Mouse (Mus musculus): ENCODE results near the gene 4930579F01Rik. TPM values are rescaled to one million over a fixed set of nuclear protein-coding genes. Genes with fewer than 3 reads are reported as not detected.

Gene 4930579F01Rik
- polyA plus RNA-seq (2015; fragmentation: Illumina TruSeq; extraction: RNeasy Lipid Tissue Mini Kit (QIAGEN cat#74804); ENCODE audit: insufficient read depth, low replicate concordance), result not detected

DNA sequence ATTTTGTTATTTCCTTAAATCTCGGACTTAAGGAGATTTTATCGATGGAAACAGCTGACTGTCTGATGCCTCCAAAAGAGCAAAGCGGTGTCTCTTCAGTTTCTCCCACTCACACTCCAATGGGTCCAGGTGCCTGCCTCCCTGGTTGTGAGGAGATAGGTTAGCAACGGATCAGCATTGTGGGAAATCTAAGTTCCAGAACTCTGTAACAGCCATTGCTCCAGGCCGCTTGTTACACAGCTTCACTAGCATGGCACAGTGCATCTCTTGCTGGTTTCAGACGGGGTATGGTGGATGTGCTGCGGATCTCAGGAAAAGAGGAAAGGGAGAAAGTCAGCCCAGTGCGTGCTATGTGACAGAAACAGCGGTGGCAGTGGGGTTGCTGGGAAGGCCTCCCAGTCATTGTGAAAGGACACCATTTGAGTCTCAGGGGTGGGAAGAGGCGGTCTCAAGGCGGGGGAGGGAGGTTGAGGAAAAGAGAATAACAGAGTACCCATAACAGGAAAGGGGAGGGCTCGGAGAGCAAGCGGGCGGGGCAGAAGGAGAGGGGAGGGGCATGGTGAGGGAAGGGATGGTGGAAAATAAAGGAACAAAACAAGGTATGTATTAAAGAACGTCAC, at the start of gene 4930579F01Rik:
4930579F01Rik (minus strand) TSS at position 143 of the 620 bp plus-strand sequence.

GRCm38 (mm10) chr3:138217631-138218264, 24.1 kb upstream of the 4930579F01Rik start, which contains the start of gene Adh7:
Adh7 (plus strand) TSS chr3:138217760.

GRCm38 (mm10) chr3:138144642-138145171, 48.9 kb downstream of the 4930579F01Rik start, which contains the start of gene Mttp:
Mttp (minus strand) TSS chr3:138144968.

GRCm38 (mm10) chr3:138143315-138144059, 50.1 kb downstream of the 4930579F01Rik start, which contains the start of gene Trmt10a:
Trmt10a (plus strand) TSS chr3:138143448.

Other genes starting within 250 kb of the 4930579F01Rik start
- 50.9 TPM for gene Dapp1, start 212.3 kb downstream of the 4930579F01Rik start, polyA plus RNA-seq (2015; fragmentation: Illumina TruSeq; extraction: RNeasy Lipid Tissue Mini Kit (QIAGEN cat#74804); ENCODE audit: insufficient read depth, low replicate concordance)
- gene 1110002E22Rik, start 128.8 kb downstream of the 4930579F01Rik start, polyA plus RNA-seq (2015; fragmentation: Illumina TruSeq; extraction: RNeasy Lipid Tissue Mini Kit (QIAGEN cat#74804); ENCODE audit: insufficient read depth, low replicate concordance), result 0.19 TPM
- not detected for gene Gm5105, start 126.4 kb downstream of the 4930579F01Rik start, polyA plus RNA-seq (2015; fragmentation: Illumina TruSeq; extraction: RNeasy Lipid Tissue Mini Kit (QIAGEN cat#74804); ENCODE audit: insufficient read depth, low replicate concordance)
- gene Trmt10a, start 50.4 kb downstream of the 4930579F01Rik start, polyA plus RNA-seq (2015; fragmentation: Illumina TruSeq; extraction: RNeasy Lipid Tissue Mini Kit (QIAGEN cat#74804); ENCODE audit: insufficient read depth, low replicate concordance), result 14.4 TPM
- gene Mttp, start 48.9 kb downstream of the 4930579F01Rik start, polyA plus RNA-seq (2015; fragmentation: Illumina TruSeq; extraction: RNeasy Lipid Tissue Mini Kit (QIAGEN cat#74804); ENCODE audit: insufficient read depth, low replicate concordance), result 2.4 TPM
- gene Adh7, start 23.9 kb upstream of the 4930579F01Rik start, polyA plus RNA-seq (2015; fragmentation: Illumina TruSeq; extraction: RNeasy Lipid Tissue Mini Kit (QIAGEN cat#74804); ENCODE audit: insufficient read depth, low replicate concordance), result not detected
- 1.3 TPM for gene Adh1, start 67.2 kb upstream of the 4930579F01Rik start, polyA plus RNA-seq (2015; fragmentation: Illumina TruSeq; extraction: RNeasy Lipid Tissue Mini Kit (QIAGEN cat#74804); ENCODE audit: insufficient read depth, low replicate concordance)
- gene Adh6a, start 119.5 kb upstream of the 4930579F01Rik start, polyA plus RNA-seq (2015; fragmentation: Illumina TruSeq; extraction: RNeasy Lipid Tissue Mini Kit (QIAGEN cat#74804); ENCODE audit: insufficient read depth, low replicate concordance), result not detected
- not detected for gene Adh6b, start 147.9 kb upstream of the 4930579F01Rik start, polyA plus RNA-seq (2015; fragmentation: Illumina TruSeq; extraction: RNeasy Lipid Tissue Mini Kit (QIAGEN cat#74804); ENCODE audit: insufficient read depth, low replicate concordance)
- gene Adh4, start 221.6 kb upstream of the 4930579F01Rik start, polyA plus RNA-seq (2015; fragmentation: Illumina TruSeq; extraction: RNeasy Lipid Tissue Mini Kit (QIAGEN cat#74804); ENCODE audit: insufficient read depth, low replicate concordance), result not detected
- 96.8 TPM for gene Adh5, start 249.3 kb upstream of the 4930579F01Rik start, polyA plus RNA-seq (2015; fragmentation: Illumina TruSeq; extraction: RNeasy Lipid Tissue Mini Kit (QIAGEN cat#74804); ENCODE audit: insufficient read depth, low replicate concordance)

All from spleen, adult 10 weeks (tissue).